Mouse (Mus musculus) MEL (cell line): ENCODE measurements around the gene Smg1.

ENCODE experiments used
- BHLHE40 ChIP-seq: IDR thresholded peaks from 2 replicates; pipeline ENCODE4 v1.6.1; 2012; ENCODE audit warnings: low read depth, mild to moderate bottlenecking, inconsistent platforms, low read length, improper control_type of control experiment, borderline replicate concordance
- CTCF ChIP-seq, 3 experiments: IDR thresholded peaks in 2 of 3; conservative IDR thresholded peaks in 1 of 3; 2 replicates each; pipeline ENCODE4 v1.5.1; 2011 to 2012; ENCODE audit warnings: low read length in 3 of 3, low read depth in 2 of 3, mild to moderate bottlenecking in 2 of 3, improper control_type of control experiment in 1 of 3, inconsistent platforms in 1 of 3, mixed read lengths in 1 of 3, moderate library complexity in 1 of 3; ENCODE audit not compliant: control insufficient read depth in 1 of 3, insufficient read depth in 1 of 3, poor library complexity in 1 of 3, severe bottlenecking in 1 of 3
- ELF1 ChIP-seq: IDR thresholded peaks from 2 replicates; pipeline ENCODE4 v1.6.1; 2014; ENCODE audit warnings: low read depth, mild to moderate bottlenecking, inconsistent platforms, low read length, improper control_type of control experiment, moderate library complexity
- EP300 ChIP-seq, 2 experiments: IDR thresholded peaks; 2 replicates each; pipeline ENCODE4 v1.6.1; 2011; ENCODE audit warnings: improper control_type of control experiment in 2 of 2, low read length in 2 of 2, low read depth in 1 of 2, mild to moderate bottlenecking in 1 of 2
- ETS1 ChIP-seq: IDR thresholded peaks from 2 replicates; pipeline ENCODE4 v1.6.1; 2012; ENCODE audit warnings: low read depth, mild to moderate bottlenecking, inconsistent platforms, low read length, improper control_type of control experiment, moderate library complexity
- GABPA ChIP-seq: IDR thresholded peaks from 2 replicates; pipeline ENCODE4 v1.6.1; 2012; ENCODE audit warnings: low read depth, mild to moderate bottlenecking, inconsistent platforms, low read length, improper control_type of control experiment, moderate library complexity
- GATA1 ChIP-seq: IDR thresholded peaks from 2 replicates; pipeline ENCODE4 v1.6.1; 2011; ENCODE audit warnings: low read depth, low read length, improper control_type of control experiment
- MAX ChIP-seq: IDR thresholded peaks from 2 replicates; pipeline ENCODE4 v1.6.1; 2011; ENCODE audit warnings: low read length, improper control_type of control experiment
- POLR2A ChIP-seq, 2 experiments: IDR thresholded peaks; 2 replicates each; pipeline ENCODE4 v1.6.1; 2011 to 2012; ENCODE audit warnings: low read length in 2 of 2, mild to moderate bottlenecking in 2 of 2, control low read depth in 1 of 2, improper control_type of control experiment in 1 of 2, low read depth in 1 of 2, moderate library complexity in 1 of 2; ENCODE audit not compliant: control insufficient read depth in 1 of 2, insufficient read depth in 1 of 2, poor library complexity in 1 of 2
- RAD21 ChIP-seq: IDR thresholded peaks from 2 replicates; pipeline ENCODE4 v1.6.1; 2011; ENCODE audit warnings: mild to moderate bottlenecking, low read depth, low read length, improper control_type of control experiment
- TAL1 ChIP-seq: IDR thresholded peaks from 2 replicates; pipeline ENCODE4 v1.6.1; 2012; ENCODE audit warnings: mild to moderate bottlenecking, inconsistent platforms, low read length, moderate library complexity, mixed read lengths
- USF2 ChIP-seq, 2 experiments: IDR thresholded peaks; 2 replicates each; pipeline ENCODE4 v1.6.1; 2011 to 2012; ENCODE audit warnings: improper control_type of control experiment in 2 of 2, low read length in 2 of 2, borderline replicate concordance in 1 of 2, inconsistent platforms in 1 of 2, low read depth in 1 of 2, mild to moderate bottlenecking in 1 of 2; ENCODE audit not compliant: insufficient read depth in 1 of 2
- ZC3H11A ChIP-seq: IDR thresholded peaks from 2 replicates; pipeline ENCODE4 v1.6.1; 2012; ENCODE audit warnings: low read depth, mild to moderate bottlenecking, inconsistent platforms, low read length, improper control_type of control experiment
- ZKSCAN1 ChIP-seq: IDR thresholded peaks from 2 replicates; pipeline ENCODE4 v1.6.1; 2012; ENCODE audit warnings: low read depth, mild to moderate bottlenecking, inconsistent platforms, low read length, improper control_type of control experiment, moderate library complexity

DNA sequence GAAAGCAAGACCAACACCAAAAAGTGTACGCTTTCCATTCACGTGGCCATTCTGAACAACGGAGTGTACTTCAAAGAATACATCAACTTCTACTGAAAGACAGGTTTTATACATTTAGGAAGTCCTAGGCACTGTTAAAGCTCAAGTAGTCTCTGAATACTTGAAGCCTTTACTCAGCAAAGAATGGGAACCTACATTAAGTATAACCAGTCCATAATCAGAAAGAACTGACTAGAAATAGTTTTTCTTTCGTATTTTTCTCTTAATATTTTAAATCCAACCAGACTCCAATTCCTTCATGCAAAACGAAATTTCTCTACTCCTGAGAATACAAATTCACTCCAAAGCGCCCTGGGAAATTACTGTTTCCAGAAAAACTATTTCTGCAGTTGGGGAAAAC, 1.2 kb downstream of the Smg1 start:
- TF ChIP-seq RAD21 (no peak), CTCF (IDR thresholded peaks at IDR 0.05 in 2 of 3, conservative IDR thresholded peaks at IDR 0.05 in 1 of 3; ENCODE audit: control insufficient read depth in 1 of 3, insufficient read depth in 1 of 3, low read depth in 2 of 3, low read length in 3 of 3, poor library complexity in 1 of 3, severe bottlenecking in 1 of 3) (no peak), POLR2A (IDR thresholded peaks at IDR 0.05; ENCODE audit: control insufficient read depth in 1 of 2, insufficient read depth in 1 of 2, low read depth in 1 of 2, low read length in 2 of 2, poor library complexity in 1 of 2) (no peak), ZC3H11A (no peak), TAL1 (no peak), BHLHE40 (no peak), ELF1 (no peak), USF2 (IDR thresholded peaks at IDR 0.05; ENCODE audit: borderline replicate concordance in 1 of 2, insufficient read depth in 1 of 2, low read depth in 1 of 2, low read length in 2 of 2) (no peak), GABPA (no peak), ZKSCAN1 (no peak), GATA1 (no peak), MAX (no peak), ETS1 (no peak), EP300 (IDR thresholded peaks at IDR 0.05; ENCODE audit: low read depth in 1 of 2, low read length in 2 of 2) (no peak)
